Mouse (Mus musculus) liver, adult 2 months (tissue): ENCODE measurements around the gene Rrp9.

ENCODE experiments used
- CTCF ChIP-seq: fragments of 200-500 bp; IDR thresholded peaks from 2 replicates; pipeline ENCODE4 v1.5.1; 2011; ENCODE audit warnings: low read depth, low read length, control low read depth
- POLR2A ChIP-seq: fragments of 200-500 bp; IDR thresholded peaks from 2 replicates; pipeline ENCODE4 v1.6.1; 2011; ENCODE audit warnings: low read length, control low read depth; ENCODE audit not compliant: insufficient read depth; ENCODE audit errors: extremely low read depth

- TF ChIP-seq CTCF = no peak
- TF ChIP-seq POLR2A = peak; percentile 68; the same call in 1 of the 2 replicates
Measured at GRCm38 (mm10) chr9:106429221-106430014, 46.3 kb upstream of the Rrp9 start, which contains the start of gene Rpl29.
